10 mouse cellular contexts compared by ENCODE assay signal in genomic region chr10:70814354-70815131, GRCm38 (mm10).
DNase-seq lines count a peak whose midpoint lies in the region; ATAC-seq lines count a peak whose summit lies in the region.
"Had no signal": no experiment of that assay in that cellular context is flagged by ENCODE, and none has a peak within 500 bp of the region (broad histone marks: within the 10 kb centered on the region; RNA-seq: fewer than 3 reads in every experiment).

No protein-coding gene starts in this region.

- H3K4me3 ChIP-seq in forebrain, embryonic 12.5 days (replicated peaks), result no peak overlapping the region
- no peak overlapping the region for H3K4me3 ChIP-seq in forebrain, embryonic 11.5 days (ENCODE audit: low read depth, low read length)
- H3K4me3 ChIP-seq in neural tube, embryonic 12.5 days, result no peak overlapping the region
- no peak overlapping the region for H3K4me3 ChIP-seq in neural tube, embryonic 15.5 days (replicated peaks)
- H3K4me3 ChIP-seq: embryonic facial prominence, embryonic 12.5 days had no signal

- intact Hi-C loops in gastrocnemius, postnatal 36 days (cut with DNase I), result loop anchor here (10.0 kb wide), 2 partner anchors 220 to 450 kb away; no protein-coding TSS in a partner anchor
- intact Hi-C loops in left cerebral cortex, postnatal 14 days (cut with DNase I), result loop anchor here (5.0 to 10.0 kb wide), 6 partner anchors 148 to 497 kb away; no protein-coding TSS in a partner anchor

- H3K9me3 ChIP-seq in forebrain, embryonic 12.5 days, result no peaks in the 10 kb centered on the region
- no peaks in the 10 kb centered on the region for H3K9me3 ChIP-seq in forebrain, embryonic 11.5 days (ENCODE audit: control insufficient read depth, low read length)
- H3K9me3 ChIP-seq in neural tube, embryonic 12.5 days, result peaks cover 6% of the 10 kb centered on the region
- H3K9me3 ChIP-seq in neural tube, embryonic 15.5 days (replicated peaks), result 0 out of 2 replicates have a peak, but pooled peaks cover 2% of the 10 kb centered on the region

- WGBS in forebrain, embryonic 12.5 days, result 70% methylated on average over 15 of the region's 15 CpGs
- 67% methylated on average over 15 of the region's 15 CpGs for WGBS in forebrain, embryonic 11.5 days
- WGBS in neural tube, embryonic 12.5 days, result 68% methylated on average over 15 of the region's 15 CpGs
- 61% methylated on average over 15 of the region's 15 CpGs for WGBS in neural tube, embryonic 15.5 days

- no peak overlapping the region for H3K27ac ChIP-seq in forebrain, embryonic 12.5 days
- H3K27ac ChIP-seq in forebrain, embryonic 11.5 days (ENCODE audit: low read depth, low read length), result no peak overlapping the region
- H3K27ac ChIP-seq in neural tube, embryonic 12.5 days, result no peak overlapping the region
- no peak overlapping the region for H3K27ac ChIP-seq in neural tube, embryonic 15.5 days (replicated peaks)
- H3K27ac ChIP-seq: embryonic facial prominence, embryonic 12.5 days had no signal

- H3K9ac ChIP-seq in forebrain, embryonic 12.5 days, result no peak overlapping the region
- H3K9ac ChIP-seq in forebrain, embryonic 11.5 days (ENCODE audit: low read length), result no peak overlapping the region
- H3K9ac ChIP-seq in neural tube, embryonic 12.5 days, result no peak overlapping the region
- no peak overlapping the region for H3K9ac ChIP-seq in neural tube, embryonic 15.5 days (replicated peaks)
- H3K9ac ChIP-seq: embryonic facial prominence, embryonic 12.5 days had no signal

- H3K4me2 ChIP-seq in forebrain, embryonic 12.5 days, result no peak overlapping the region
- no peak overlapping the region for H3K4me2 ChIP-seq in forebrain, embryonic 11.5 days (ENCODE audit: low read depth, low read length, severe bottlenecking)
- no peak overlapping the region for H3K4me2 ChIP-seq in neural tube, embryonic 12.5 days (replicated peaks)
- H3K4me2 ChIP-seq in neural tube, embryonic 15.5 days, result no peak overlapping the region
- H3K4me2 ChIP-seq: embryonic facial prominence, embryonic 12.5 days had no signal

- no peaks in the 10 kb centered on the region for H3K4me1 ChIP-seq in forebrain, embryonic 12.5 days
- no peaks in the 10 kb centered on the region for H3K4me1 ChIP-seq in forebrain, embryonic 11.5 days (replicated peaks; ENCODE audit: control insufficient read depth, insufficient read depth, low read length)
- H3K4me1 ChIP-seq in neural tube, embryonic 12.5 days, result no peaks in the 10 kb centered on the region
- H3K4me1 ChIP-seq in neural tube, embryonic 15.5 days, result no peaks in the 10 kb centered on the region
- H3K4me1 ChIP-seq: embryonic facial prominence, embryonic 12.5 days had no signal

- ATAC-seq in forebrain, embryonic 12.5 days (ENCODE audit: low FRiP score), result peak; percentile 46; the same call in 1 of the 2 replicates
- no peak for ATAC-seq in forebrain, embryonic 11.5 days (replicated peaks; ENCODE audit: low FRiP score)
- ATAC-seq in neural tube, embryonic 12.5 days (ENCODE audit: low FRiP score, low read depth), result 0 out of 2 replicates have a peak, but pooled peaks have one; percentile 33
- ATAC-seq in neural tube, embryonic 15.5 days (ENCODE audit: low FRiP score), result no peak; the same call in 1 of the 2 replicates

- DNase-seq in forebrain, embryonic 11.5 days (ENCODE audit: low spot score), result no peak
- DNase-seq in gastrocnemius, postnatal 36 days, result peak; percentile 26 to 47
- DNase-seq in left cerebral cortex, postnatal 14 days (ENCODE audit: low spot score in 2 of 2), result peak; percentile 65 to 68
- no peak for DNase-seq in c-Kit-positive CD71-positive TER-119-positive erythroid progenitor cells, embryonic 14.5 days (ENCODE audit: low spot score)
- no peak for DNase-seq in adrenal gland, postnatal 25 days

- no peaks in the 10 kb centered on the region for H3K27me3 ChIP-seq in forebrain, embryonic 12.5 days
- no peaks in the 10 kb centered on the region for H3K27me3 ChIP-seq in forebrain, embryonic 11.5 days (ENCODE audit: control insufficient read depth, insufficient read depth, low read length)
- H3K27me3 ChIP-seq in neural tube, embryonic 12.5 days (replicated peaks), result no peaks in the 10 kb centered on the region
- no peaks in the 10 kb centered on the region for H3K27me3 ChIP-seq in neural tube, embryonic 15.5 days (replicated peaks)
- H3K27me3 ChIP-seq: CH12.LX; embryonic facial prominence, embryonic 12.5 days had no signal

- H3K36me3 ChIP-seq in forebrain, embryonic 12.5 days (replicated peaks), result no peaks in the 10 kb centered on the region
- no peaks in the 10 kb centered on the region for H3K36me3 ChIP-seq in forebrain, embryonic 11.5 days (ENCODE audit: control insufficient read depth, insufficient read depth, low read length)
- H3K36me3 ChIP-seq in neural tube, embryonic 12.5 days, result no peaks in the 10 kb centered on the region
- no peaks in the 10 kb centered on the region for H3K36me3 ChIP-seq in neural tube, embryonic 15.5 days
- H3K36me3 ChIP-seq: embryonic facial prominence, embryonic 12.5 days had no signal

Comparison
In these comparisons a context has a peak if more than half of its experiments do, and no peak if none do; other contexts are left out.
1. ATAC-seq: peak in forebrain, embryonic 12.5 days (single experiment) and neural tube, embryonic 12.5 days (single experiment); none in forebrain, embryonic 11.5 days (single experiment) and neural tube, embryonic 15.5 days (single experiment).
2. DNase-seq: peak in gastrocnemius, postnatal 36 days (2 of 2) and left cerebral cortex, postnatal 14 days (2 of 2); none in forebrain, embryonic 11.5 days (single experiment), c-Kit-positive CD71-positive TER-119-positive erythroid progenitor cells, embryonic 14.5 days (single experiment) and adrenal gland, postnatal 25 days (single experiment).